Mouse (Mus musculus): ENCODE results near the gene Xpo5. TPM values are rescaled to one million over a fixed set of nuclear protein-coding genes. Genes with fewer than 3 reads are reported as not detected.

Xpo5 gene
- polyA plus RNA-seq, 1 experiment from 2014 or later, result 43.8 TPM

- H3K4me3 ChIP-seq, result no peak overlapping the region
These were observed 42.0 kb downstream of the Xpo5 start for GRCm38 (mm10) chr17:46244579-46244978.

GRCm38 (mm10) chr17:46247512-46248188 lies 45.1 kb downstream of the Xpo5 start, which contains the start of the genes Polr1c and Yipf3:
TSS of gene Polr1c (minus strand) at chr17:46248054.
TSS of gene Yipf3 (plus strand) at chr17:46248080.
- H3K4me2 ChIP-seq, result peak within 1 kb of the TSS; percentile 74
- peak; percentile 83 for ATAC-seq (ENCODE audit: insufficient number of reproducible peaks, insufficient read depth, low FRiP score, low TSS enrichment, low read depth)
- WGBS, result under 1% methylated on average over 53 of the region's 53 CpGs
- peak within 1 kb of the TSS; percentile 97 for H3K9ac ChIP-seq
- H3K4me3 ChIP-seq, result peak within 1 kb of the TSS; percentile 91
- H3K36me3 ChIP-seq, result peaks cover 76% of the 10 kb centered on the region
- H3K27ac ChIP-seq, result peak within 1 kb of the TSS; percentile 80
- H3K4me1 ChIP-seq, result peaks cover 26% of the 10 kb centered on the region
- no peaks in the 10 kb centered on the region for H3K9me3 ChIP-seq
- H3K27me3 ChIP-seq, result no peaks in the 10 kb centered on the region

More at GRCm38 (mm10) chr17:46244579-46244978, 42.0 kb downstream of the Xpo5 start:
- ATAC-seq (ENCODE audit: insufficient number of reproducible peaks, insufficient read depth, low FRiP score, low TSS enrichment, low read depth), result no peak
- H3K9ac ChIP-seq, result 0 out of 2 replicates have a peak overlapping the region, but pooled peaks have one; percentile 11
- no peaks in the 10 kb centered on the region for H3K9me3 ChIP-seq
- H3K27ac ChIP-seq, result no peak overlapping the region
- 78% methylated on average over 10 of the region's 10 CpGs for WGBS
- no peaks in the 10 kb centered on the region for H3K27me3 ChIP-seq
- H3K4me2 ChIP-seq, result no peak overlapping the region
- H3K4me1 ChIP-seq, result peaks cover 22% of the 10 kb centered on the region
- H3K36me3 ChIP-seq, result peaks cover 77% of the 10 kb centered on the region

GRCm38 (mm10) chr17:46248189-46248522 lies 45.6 kb downstream of the Xpo5 start:
- Histone ChIP-seq H3K4me3 (peak overlapping the region; percentile 91), H3K36me3 (peaks cover 71% of the 10 kb centered on the region), H3K9me3 (no peaks in the 10 kb centered on the region), H3K4me1 (peaks cover 28% of the 10 kb centered on the region), H3K27me3 (no peaks in the 10 kb centered on the region), H3K27ac (peak overlapping the region; percentile 80), H3K9ac (peak overlapping the region; percentile 97), H3K4me2 (peak overlapping the region; percentile 74)
- WGBS, result under 1% methylated on average over 37 of the region's 37 CpGs
- peak; percentile 22; the same call in 1 of the 2 replicates for ATAC-seq (ENCODE audit: insufficient number of reproducible peaks, insufficient read depth, low FRiP score, low TSS enrichment, low read depth)

GRCm38 (mm10) chr17:46251174-46251573 lies 48.6 kb downstream of the Xpo5 start:
- 80% methylated on average over 7 of the region's 7 CpGs for WGBS
- H3K4me2 ChIP-seq, result no peak overlapping the region; the same call in 1 of the 2 replicates
- H3K9me3 ChIP-seq, result no peaks in the 10 kb centered on the region
- H3K36me3 ChIP-seq, result peaks cover 44% of the 10 kb centered on the region
- no peak overlapping the region for H3K9ac ChIP-seq
- peaks cover 22% of the 10 kb centered on the region for H3K27me3 ChIP-seq
- no peak overlapping the region for H3K4me3 ChIP-seq
- no peak overlapping the region for H3K27ac ChIP-seq
- ATAC-seq (ENCODE audit: insufficient number of reproducible peaks, insufficient read depth, low FRiP score, low TSS enrichment, low read depth), result no peak
- H3K4me1 ChIP-seq, result peaks cover 37% of the 10 kb centered on the region

GRCm38 (mm10) chr17:46252571-46253451 lies 50.2 kb downstream of the Xpo5 start:
- WGBS, result 58% methylated on average over 14 of the region's 14 CpGs
- Histone ChIP-seq H3K4me2 (peak overlapping the region; percentile 100), H3K27ac (no peak overlapping the region)

GRCm38 (mm10) chr17:46253452-46254084 lies 51.0 kb downstream of the Xpo5 start, which contains the start of gene Lrrc73:
TSS of gene Lrrc73 (plus strand) at chr17:46253531.
- 2% methylated on average over 45 of the region's 48 CpGs for WGBS
- Histone ChIP-seq H3K9me3 (no peaks in the 10 kb centered on the region), H3K4me1 (peaks cover 26% of the 10 kb centered on the region), H3K36me3 (peaks cover 63% of the 10 kb centered on the region), H3K9ac (peak within 1 kb of the TSS; percentile 74), H3K27me3 (peaks cover 27% of the 10 kb centered on the region), H3K4me2 (peak within 1 kb of the TSS; percentile 100), H3K4me3 (peak within 1 kb of the TSS; percentile 71), H3K27ac (no peak within 1 kb of the TSS)
- ATAC-seq (ENCODE audit: insufficient number of reproducible peaks, insufficient read depth, low FRiP score, low TSS enrichment, low read depth), result peak; percentile 79

More at GRCm38 (mm10) chr17:46252571-46253451, 50.2 kb downstream of the Xpo5 start:
- Histone ChIP-seq H3K36me3 (peaks cover 55% of the 10 kb centered on the region), H3K9me3 (no peaks in the 10 kb centered on the region), H3K4me1 (peaks cover 27% of the 10 kb centered on the region), H3K27me3 (peaks cover 27% of the 10 kb centered on the region), H3K9ac (peak overlapping the region; percentile 74; the same call in 1 of the 2 replicates), H3K4me3 (peak overlapping the region; percentile 71; the same call in 1 of the 2 replicates)
- ATAC-seq (ENCODE audit: insufficient number of reproducible peaks, insufficient read depth, low FRiP score, low TSS enrichment, low read depth), result no peak

- H3K4me3 ChIP-seq, result peak overlapping the region; percentile 71
- H3K4me2 ChIP-seq, result peak overlapping the region; percentile 100
- peak overlapping the region; percentile 74 for H3K9ac ChIP-seq
- peaks cover 21% of the 10 kb centered on the region for H3K4me1 ChIP-seq
- no peak overlapping the region for H3K27ac ChIP-seq
- ATAC-seq (ENCODE audit: insufficient number of reproducible peaks, insufficient read depth, low FRiP score, low TSS enrichment, low read depth), result 0 out of 2 replicates have a peak, but pooled peaks have one; percentile 1
- H3K36me3 ChIP-seq, result peaks cover 67% of the 10 kb centered on the region
- WGBS, result under 1% methylated on average over 53 of the region's 54 CpGs
- H3K9me3 ChIP-seq, result no peaks in the 10 kb centered on the region
- H3K27me3 ChIP-seq, result peaks cover 27% of the 10 kb centered on the region
These were observed 51.5 kb downstream of the Xpo5 start for GRCm38 (mm10) chr17:46254106-46254505.

- Histone ChIP-seq H3K27ac (no peak overlapping the region), H3K4me1 (peaks cover 12% of the 10 kb centered on the region), H3K9ac (no peak overlapping the region), H3K4me3 (0 out of 2 replicates have a peak overlapping the region, but pooled peaks have one; percentile 6), H3K4me2 (peak overlapping the region; percentile 100; the same call in 1 of the 2 replicates), H3K27me3 (peaks cover 27% of the 10 kb centered on the region), H3K36me3 (peaks cover 67% of the 10 kb centered on the region), H3K9me3 (no peaks in the 10 kb centered on the region)
- WGBS, result 22% methylated on average over 6 of the region's 6 CpGs
- ATAC-seq (ENCODE audit: insufficient number of reproducible peaks, insufficient read depth, low FRiP score, low TSS enrichment, low read depth), result no peak
These were observed 52.6 kb downstream of the Xpo5 start for GRCm38 (mm10) chr17:46255147-46255546.

GRCm38 (mm10) chr17:46258279-46259053 lies 55.9 kb downstream of the Xpo5 start:
- no peak overlapping the region for H3K4me3 ChIP-seq
- peaks cover 75% of the 10 kb centered on the region for H3K36me3 ChIP-seq
- peaks cover 7% of the 10 kb centered on the region for H3K4me1 ChIP-seq
- H3K9ac ChIP-seq, result no peak overlapping the region
- H3K27me3 ChIP-seq, result peaks cover 27% of the 10 kb centered on the region
- no peak for ATAC-seq (ENCODE audit: insufficient number of reproducible peaks, insufficient read depth, low FRiP score, low TSS enrichment, low read depth)
- H3K27ac ChIP-seq, result no peak overlapping the region
- no peak overlapping the region for H3K4me2 ChIP-seq
- no peaks in the 10 kb centered on the region for H3K9me3 ChIP-seq
- WGBS, result 90% methylated on average over 30 of the region's 30 CpGs

- ATAC-seq (ENCODE audit: insufficient number of reproducible peaks, insufficient read depth, low FRiP score, low TSS enrichment, low read depth), result no peak
- no peak overlapping the region for H3K9ac ChIP-seq
- WGBS, result 91% methylated on average over 17 of the region's 17 CpGs
- no peak overlapping the region for H3K4me3 ChIP-seq
- H3K4me1 ChIP-seq, result no peaks in the 10 kb centered on the region; the same call in 1 of the 2 replicates
- no peak overlapping the region for H3K27ac ChIP-seq
- no peaks in the 10 kb centered on the region for H3K9me3 ChIP-seq
- H3K36me3 ChIP-seq, result peaks cover 87% of the 10 kb centered on the region
- peaks cover 19% of the 10 kb centered on the region for H3K27me3 ChIP-seq
- H3K4me2 ChIP-seq, result no peak overlapping the region
These were observed 57.1 kb downstream of the Xpo5 start for GRCm38 (mm10) chr17:46259675-46260074.
